Mouse (Mus musculus): ENCODE data around the gene Pi4k2b.

GRCm38 (mm10) chr5:52716742-52717448 is 24.5 kb upstream of the Pi4k2b start:
- TF ChIP-seq CEBPB (IDR thresholded peaks at IDR 0.05; ENCODE audit: low read depth) (no peak), USF1 (IDR thresholded peaks at IDR 0.05; ENCODE audit: low read depth) (no peak)

Measured in C2C12 (cell line).